In genomic region chr1:171424638-171425037, GRCm38 (mm10) we compare ENCODE assay signal across 16 mouse cellular contexts. TPM values are rescaled to one million over a fixed set of nuclear protein-coding genes. Genes with fewer than 3 reads are reported as not detected.
A peak's percentile ranks its signal among the peaks of the same experiment; 100 is the strongest.
DNase-seq lines count a peak whose midpoint lies in the region; ATAC-seq and TF ChIP-seq lines count a peak whose summit lies in the region.
"Had no signal": no experiment of that assay in that cellular context is flagged by ENCODE, and none has a peak within 500 bp of the region (broad histone marks: within the 10 kb centered on the region; RNA-seq: fewer than 3 reads in every experiment).

No protein-coding gene starts in this region.

- H3K36me3 ChIP-seq in heart, embryonic 14.5 days (ENCODE audit: control insufficient read depth, insufficient read depth, low read length), result peaks cover 13% of the 10 kb centered on the region
- peaks cover 5% of the 10 kb centered on the region for H3K36me3 ChIP-seq in heart, embryonic 16.5 days (ENCODE audit: control insufficient read depth, insufficient read depth)
- H3K36me3 ChIP-seq in intestine, embryonic 15.5 days, result no peaks in the 10 kb centered on the region; the same call in 1 of the 2 replicates
- H3K36me3 ChIP-seq in small intestine, adult 2 months (ENCODE audit: control insufficient read depth, insufficient read depth, low read length), result peaks cover 5% of the 10 kb centered on the region; the same call in 1 of the 2 replicates

- H3K4me3 ChIP-seq in heart, embryonic 14.5 days (ENCODE audit: control insufficient read depth in 1 of 2, insufficient read depth in 1 of 2, low read depth in 1 of 2, low read length in 2 of 2), result no peak overlapping the region
- H3K4me3 ChIP-seq in heart, embryonic 16.5 days (ENCODE audit: low read length), result no peak overlapping the region
- no peak overlapping the region for H3K4me3 ChIP-seq in intestine, embryonic 15.5 days (replicated peaks)
- no peak overlapping the region for H3K4me3 ChIP-seq in small intestine, adult 2 months (ENCODE audit: low read depth, low read length)
- H3K4me3 ChIP-seq: forebrain, embryonic 13.5 days had no signal

- no peak overlapping the region for H3K4me2 ChIP-seq in heart, embryonic 14.5 days (ENCODE audit: low read length)
- peak overlapping the region; percentile 22; the same call in 1 of the 2 replicates for H3K4me2 ChIP-seq in heart, embryonic 16.5 days (ENCODE audit: low read depth, low read length)
- H3K4me2 ChIP-seq in intestine, embryonic 15.5 days (replicated peaks), result no peak overlapping the region
- H3K4me2 ChIP-seq: forebrain, embryonic 13.5 days had no signal

- no peak overlapping the region for H3K9ac ChIP-seq in heart, embryonic 14.5 days (ENCODE audit: low read length)
- no peak overlapping the region for H3K9ac ChIP-seq in heart, embryonic 16.5 days (ENCODE audit: low read length)
- no peak overlapping the region for H3K9ac ChIP-seq in intestine, embryonic 15.5 days
- H3K9ac ChIP-seq: forebrain, embryonic 13.5 days; liver, embryonic 14.5 days had no signal

- no peaks in the 10 kb centered on the region for H3K27me3 ChIP-seq in heart, embryonic 14.5 days (ENCODE audit: control insufficient read depth, insufficient read depth, low read length)
- H3K27me3 ChIP-seq in heart, embryonic 16.5 days (ENCODE audit: control insufficient read depth, insufficient read depth, low read length), result no peaks in the 10 kb centered on the region
- no peaks in the 10 kb centered on the region; the same call in 1 of the 2 replicates for H3K27me3 ChIP-seq in intestine, embryonic 15.5 days (replicated peaks)
- no peaks in the 10 kb centered on the region for H3K27me3 ChIP-seq in small intestine, adult 2 months (ENCODE audit: control insufficient read depth, insufficient read depth, low read length)
- H3K27me3 ChIP-seq: forebrain, embryonic 13.5 days had no signal

- DNase-seq in heart, postnatal 36 days, result no peak
- no peak for DNase-seq in urinary bladder, adult 18-20 months (ENCODE audit: low spot score in 2 of 2)
- no peak for DNase-seq in left cerebral cortex, postnatal 4 days
- DNase-seq: cerebellum, adult 9-10 months; gastrocnemius, postnatal 10 days; kidney, adult 8-10 months; lung, postnatal 4 days; right cerebral cortex, postnatal 25 days had no signal

- TF ChIP-seq CTCF in small intestine, adult 2 months (IDR thresholded peaks at IDR 0.05; ENCODE audit: extremely low read depth, insufficient read length, insufficient replicate concordance, low read depth, low read length), result no peak

- peaks cover 5 to 10% of the 10 kb centered on the region in 2 experiments; a peak in 2 of 4 replicates for H3K4me1 ChIP-seq in heart, embryonic 14.5 days (ENCODE audit: control insufficient read depth in 2 of 2, insufficient read depth in 2 of 2, low read length in 2 of 2)
- H3K4me1 ChIP-seq in heart, embryonic 16.5 days (ENCODE audit: control insufficient read depth, insufficient read depth, low read length), result peaks cover 9% of the 10 kb centered on the region
- H3K4me1 ChIP-seq in intestine, embryonic 15.5 days (replicated peaks), result peaks cover 8% of the 10 kb centered on the region; the same call in 1 of the 2 replicates
- H3K4me1 ChIP-seq in small intestine, adult 2 months (ENCODE audit: control insufficient read depth, insufficient read depth, insufficient read length, low read length), result peaks cover 5% of the 10 kb centered on the region; the same call in 1 of the 2 replicates
- H3K4me1 ChIP-seq: forebrain, embryonic 13.5 days had no signal

- WGBS in heart, embryonic 14.5 days, result 28% methylated on average over 5 of the region's 5 CpGs
- WGBS in heart, embryonic 16.5 days, result 33% methylated on average over 5 of the region's 5 CpGs
- WGBS in intestine, embryonic 15.5 days, result 34% methylated on average over 5 of the region's 5 CpGs
- WGBS in small intestine, adult 2 months, result 16% methylated on average over 5 of the region's 5 CpGs

- ATAC-seq in heart, embryonic 14.5 days (ENCODE audit: insufficient number of reproducible peaks, insufficient read depth, low FRiP score, low read depth), result no peak
- ATAC-seq in heart, embryonic 16.5 days (replicated peaks; ENCODE audit: extremely low read depth, insufficient read depth, low FRiP score), result no peak
- peak; percentile 42 for ATAC-seq in intestine, embryonic 15.5 days
- ATAC-seq: forebrain, embryonic 13.5 days; hindbrain, postnatal 0 days had no signal

- H3K27ac ChIP-seq in heart, embryonic 14.5 days (replicated peaks in 1 of 2; ENCODE audit: control insufficient read depth in 1 of 2, insufficient read depth in 1 of 2, low read depth in 2 of 2, low read length in 2 of 2), result peak overlapping the region; percentile 49 to 57
- H3K27ac ChIP-seq in heart, embryonic 16.5 days (ENCODE audit: low read length), result peak overlapping the region; percentile 6
- H3K27ac ChIP-seq in intestine, embryonic 15.5 days, result no peak overlapping the region
- H3K27ac ChIP-seq in small intestine, adult 2 months (ENCODE audit: insufficient read depth, low read depth, low read length), result peak overlapping the region; percentile 73
- H3K27ac ChIP-seq: forebrain, embryonic 13.5 days; hindbrain, postnatal 0 days; liver, embryonic 14.5 days had no signal

- TF ChIP-seq POLR2A in small intestine, adult 2 months (IDR thresholded peaks at IDR 0.05; ENCODE audit: low read depth, low read length), result no peak

- H3K9me3 ChIP-seq in heart, embryonic 14.5 days (ENCODE audit: control insufficient read depth, low read length), result 0 out of 2 replicates have a peak, but pooled peaks cover 2% of the 10 kb centered on the region
- H3K9me3 ChIP-seq in heart, embryonic 16.5 days (replicated peaks; ENCODE audit: control insufficient read depth, low read length), result no peaks in the 10 kb centered on the region
- no peaks in the 10 kb centered on the region for H3K9me3 ChIP-seq in intestine, embryonic 15.5 days
- H3K9me3 ChIP-seq: forebrain, embryonic 13.5 days had no signal

- intact Hi-C loops in heart, postnatal 36 days (cut with DNase I), result no loop called here
- intact Hi-C loops in left cerebral cortex, postnatal 4 days (cut with DNase I), result no loop called here

RNA-seq across cellular contexts. Expression of gene Tstd1, which starts 6.0 kb away (rescaled TPM):
- 1.5 and 2.1 TPM in 2 replicates for polyA plus RNA-seq in heart, embryonic 14.5 days (2014; fragmentation: Nextera tagmentation; extraction: Ambion mirVana)
- 1 to 10 TPM; 1.2 to 1.6 TPM for total RNA-seq in heart, postnatal 36 days (2021)
- polyA plus RNA-seq in heart, embryonic 16.5 days (2015; fragmentation: Nextera tagmentation; extraction: Ambion mirVana), result 3.7 and 4.2 TPM in 2 replicates
- polyA plus RNA-seq in intestine, embryonic 15.5 days (2015; fragmentation: Nextera tagmentation; extraction: Ambion mirVana), result 3.3 and 3.8 TPM in 2 replicates
- 52.0 and 53.7 TPM in 2 replicates for polyA plus RNA-seq in small intestine, adult 2 months (2012; rRNA removed)
- total RNA-seq in left cerebral cortex, postnatal 4 days (2021), result 1 to 10 TPM; 2.9 to 5.8 TPM
- total RNA-seq: hindbrain, postnatal 0 days; midbrain, postnatal 0 days had no signal

RNA-seq across cellular contexts. Expression of gene F11r, which starts 12.7 kb away (rescaled TPM):
- polyA plus RNA-seq in heart, embryonic 14.5 days (2014; fragmentation: Nextera tagmentation; extraction: Ambion mirVana), result 70.9 and 74.7 TPM in 2 replicates
- 10 to 100 TPM; 38.7 to 43.2 TPM for total RNA-seq in heart, postnatal 36 days (2021)
- 76.1 and 80.0 TPM in 2 replicates for polyA plus RNA-seq in heart, embryonic 16.5 days (2015; fragmentation: Nextera tagmentation; extraction: Ambion mirVana)
- 88.1 and 100 TPM in 2 replicates for polyA plus RNA-seq in intestine, embryonic 15.5 days (2015; fragmentation: Nextera tagmentation; extraction: Ambion mirVana)
- polyA plus RNA-seq in small intestine, adult 2 months (2012; rRNA removed), result 49.7 and 142 TPM in 2 replicates
- 1 to 10 TPM; 4.9 to 6.2 TPM for total RNA-seq in left cerebral cortex, postnatal 4 days (2021)

RNA-seq across cellular contexts. Expression of gene Usf1, which starts 13.5 kb away (rescaled TPM):
- polyA plus RNA-seq in heart, embryonic 14.5 days (2014; fragmentation: Nextera tagmentation; extraction: Ambion mirVana), result 46.7 and 58.5 TPM in 2 replicates
- 10 to 100 TPM; 41.0 to 52.1 TPM for total RNA-seq in heart, postnatal 36 days (2021)
- 47.5 and 53.1 TPM in 2 replicates for polyA plus RNA-seq in heart, embryonic 16.5 days (2015; fragmentation: Nextera tagmentation; extraction: Ambion mirVana)
- 62.1 and 62.5 TPM in 2 replicates for polyA plus RNA-seq in intestine, embryonic 15.5 days (2015; fragmentation: Nextera tagmentation; extraction: Ambion mirVana)
- 55.0 and 87.8 TPM in 2 replicates for polyA plus RNA-seq in small intestine, adult 2 months (2012; rRNA removed)
- total RNA-seq in left cerebral cortex, postnatal 4 days (2021), result 100 to 1,000 TPM; 130 to 141 TPM

RNA-seq across cellular contexts. Expression of gene Arhgap30, which starts 35.9 kb away (rescaled TPM):
- 0.54 and 0.62 TPM in 2 replicates for polyA plus RNA-seq in heart, embryonic 14.5 days (2014; fragmentation: Nextera tagmentation; extraction: Ambion mirVana)
- 1 to 10 TPM; 2.7 to 2.9 TPM for total RNA-seq in heart, postnatal 36 days (2021)
- polyA plus RNA-seq in heart, embryonic 16.5 days (2015; fragmentation: Nextera tagmentation; extraction: Ambion mirVana), result 3.5 and 7.5 TPM in 2 replicates
- polyA plus RNA-seq in intestine, embryonic 15.5 days (2015; fragmentation: Nextera tagmentation; extraction: Ambion mirVana), result 2.2 and 2.4 TPM in 2 replicates
- 3.8 and 6.1 TPM in 2 replicates for polyA plus RNA-seq in small intestine, adult 2 months (2012; rRNA removed)
- 1 to 10 TPM in 1 of 2 experiments, under 1 TPM in 1; 0.98 to 1.6 TPM for total RNA-seq in left cerebral cortex, postnatal 4 days (2021)

RNA-seq across cellular contexts. Expression of gene Nectin4, which starts 54.7 kb away (rescaled TPM):
- 0.12 TPM in 1 of 2 replicates, not detected in the other for polyA plus RNA-seq in heart, embryonic 14.5 days (2014; fragmentation: Nextera tagmentation; extraction: Ambion mirVana)
- under 1 TPM; 0.08 to 0.30 TPM for total RNA-seq in heart, postnatal 36 days (2021)
- 0.39 and 0.81 TPM in 2 replicates for polyA plus RNA-seq in heart, embryonic 16.5 days (2015; fragmentation: Nextera tagmentation; extraction: Ambion mirVana)
- polyA plus RNA-seq in intestine, embryonic 15.5 days (2015; fragmentation: Nextera tagmentation; extraction: Ambion mirVana), result 3.7 and 3.8 TPM in 2 replicates
- 0.33 and 1.1 TPM in 2 replicates for polyA plus RNA-seq in small intestine, adult 2 months (2012; rRNA removed)
- total RNA-seq in left cerebral cortex, postnatal 4 days (2021), result 1 to 10 TPM in 1 of 2 experiments, under 1 TPM in 1; 0.88 to 1.2 TPM

Comparison
In these comparisons a context has a peak if more than half of its experiments do, and no peak if none do; other contexts are left out.
1. RNA of gene Tstd1, which starts 6.0 kb away (polyA plus RNA-seq): 52.0 to 53.7 TPM in small intestine, adult 2 months; 3.7 to 4.2 TPM in heart, embryonic 16.5 days, 3.3 to 3.8 TPM in intestine, embryonic 15.5 days and 1.5 to 2.1 TPM in heart, embryonic 14.5 days; every median in the first group is over 10 times any median in the second.